Mouse (Mus musculus) hindbrain, embryonic 14.5 days (tissue): ENCODE measurements at regions not wholly inside any gene's neighbourhood (a gene's known extent, or its start where the extent isn't known, plus 50 kb on each side); places are given as distances from the start of the nearest gene placed in this dataset.
"Not testable (repeated sequence)": the region's sequence is repeated elsewhere in the genome, so short reads cannot be mapped to it uniquely, and the experiment has no call there.

Source experiments
- ATAC-seq: fragments of 200-750 bp; cut with Nextera tagmentation; 2 replicates; pipeline ENCODE4 v1.8.0; 2017; ENCODE audit warnings: moderate number of reproducible peaks, mild to moderate bottlenecking, moderate TSS enrichment, moderate library complexity; ENCODE audit not compliant: low FRiP score
- DNase-seq: peaks from one replicate; pipeline ENCODE4 v3.0.0-alpha.2; 2015; ENCODE audit warnings: low spot score
- H3K27ac ChIP-seq: fragments of 300-500 bp; sonication (generic); 2 replicates; pipeline ENCODE4 v1.5.1; 2014; ENCODE audit warnings: mild to moderate bottlenecking, moderate library complexity
- H3K27me3 ChIP-seq: fragments of 300-500 bp; sonication (generic); 2 replicates; pipeline ENCODE4 v1.6.1; 2014; ENCODE audit warnings: mild to moderate bottlenecking, low read length, mixed read lengths; ENCODE audit not compliant: control insufficient read depth, insufficient read depth
- H3K36me3 ChIP-seq: fragments of 300-500 bp; sonication (generic); replicated peaks from 2 replicates; pipeline ENCODE4 v1.6.1; 2014; ENCODE audit not compliant: control insufficient read depth, insufficient read depth
- H3K4me1 ChIP-seq: fragments of 300-500 bp; sonication (generic); replicated peaks from 2 replicates; pipeline ENCODE4 v1.6.1; 2014; ENCODE audit warnings: antibody characterized with exemption, low read length, mixed read lengths; ENCODE audit not compliant: control insufficient read depth, insufficient read depth
- H3K4me2 ChIP-seq: fragments of 300-500 bp; sonication (generic); replicated peaks from 2 replicates; pipeline ENCODE4 v1.6.1; 2014; ENCODE audit warnings: mild to moderate bottlenecking, moderate library complexity
- H3K4me3 ChIP-seq: fragments of 300-500 bp; sonication (generic); replicated peaks from 2 replicates; pipeline ENCODE4 v1.5.1; 2014; ENCODE audit warnings: mild to moderate bottlenecking, low read length
- H3K9ac ChIP-seq: fragments of 300-500 bp; sonication (generic); 2 replicates; pipeline ENCODE4 v1.6.1; 2014
- H3K9me3 ChIP-seq: fragments of 300-500 bp; sonication (generic); 2 replicates; pipeline ENCODE4 v1.6.1; 2016; ENCODE audit warnings: low read length; ENCODE audit not compliant: control insufficient read depth
- WGBS: fragments of 180-500 bp; shearing (Covaris S2); extraction: QIAGEN DNeasy Blood & Tissue Kit; methylation state at CpG from one replicate; pipeline ENCODE4 v1.1.7; 2014; 5-methylcytosine and 5-hydroxymethylcytosine counted together

DNA sequence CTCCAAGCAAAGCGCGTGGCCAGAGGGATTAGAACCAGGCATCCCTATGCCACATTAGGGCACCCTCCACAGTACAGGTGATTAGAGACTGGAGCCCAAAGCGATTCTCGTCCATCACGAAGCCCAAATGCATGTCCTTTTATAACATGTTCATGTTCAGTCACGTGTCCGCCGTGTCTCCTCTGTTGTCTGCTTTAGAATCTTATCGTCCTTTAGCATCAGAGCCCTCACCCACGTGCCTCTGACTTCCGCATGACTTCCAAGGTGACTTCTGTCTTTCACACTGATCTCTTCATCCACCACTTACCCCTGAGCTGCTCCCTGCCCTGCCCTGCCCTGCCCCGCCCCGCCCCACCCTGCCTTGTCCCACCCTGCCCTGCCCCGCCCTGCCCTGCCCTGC lies 125.3 kb downstream of the Katnal1 start:
- H3K36me3 ChIP-seq: no peaks in the 10 kb centered on the region
- no peaks in the 10 kb centered on the region for H3K9me3 ChIP-seq
- no peak overlapping the region for H3K9ac ChIP-seq
- no peak overlapping the region for H3K27ac ChIP-seq
- no peak for ATAC-seq
- no peak for DNase-seq
- 0 out of 2 replicates have a peak, but pooled peaks cover 4% of the 10 kb centered on the region for H3K4me1 ChIP-seq
- H3K27me3 ChIP-seq: no peaks in the 10 kb centered on the region
- WGBS: 85% methylated on average over 12 of the region's 14 CpGs
- no peak overlapping the region for H3K4me3 ChIP-seq
- no peak overlapping the region for H3K4me2 ChIP-seq

DNA sequence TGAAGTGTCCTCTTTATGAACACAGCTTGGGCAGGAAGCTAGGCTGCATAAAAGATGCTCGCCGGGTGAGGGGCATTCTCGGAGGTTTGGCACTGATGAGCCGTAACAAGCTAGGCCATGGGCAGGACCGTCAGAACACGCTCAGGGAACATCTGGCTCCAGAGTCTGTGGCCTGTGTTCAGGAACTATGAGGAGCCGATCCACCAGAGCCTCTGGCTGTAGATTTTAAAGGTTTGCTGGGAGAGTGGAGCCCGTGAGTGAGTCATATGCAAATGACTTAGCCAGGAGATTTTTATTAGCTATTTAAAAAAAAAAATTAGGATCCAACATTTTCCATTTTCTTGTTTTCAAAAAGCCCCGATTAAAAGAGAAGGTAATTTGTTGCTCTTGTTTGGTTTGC lies 126.4 kb downstream of the Katnal1 start:
- Histone ChIP-seq H3K9ac (no peak overlapping the region), H3K36me3 (no peaks in the 10 kb centered on the region), H3K4me3 (no peak overlapping the region), H3K4me1 (0 out of 2 replicates have a peak, but pooled peaks cover 11% of the 10 kb centered on the region), H3K4me2 (no peak overlapping the region), H3K27ac (no peak overlapping the region), H3K27me3 (no peaks in the 10 kb centered on the region), H3K9me3 (no peaks in the 10 kb centered on the region)
- WGBS: 51% methylated on average over 9 of the region's 9 CpGs
- no peak for ATAC-seq
- no peak for DNase-seq

DNA sequence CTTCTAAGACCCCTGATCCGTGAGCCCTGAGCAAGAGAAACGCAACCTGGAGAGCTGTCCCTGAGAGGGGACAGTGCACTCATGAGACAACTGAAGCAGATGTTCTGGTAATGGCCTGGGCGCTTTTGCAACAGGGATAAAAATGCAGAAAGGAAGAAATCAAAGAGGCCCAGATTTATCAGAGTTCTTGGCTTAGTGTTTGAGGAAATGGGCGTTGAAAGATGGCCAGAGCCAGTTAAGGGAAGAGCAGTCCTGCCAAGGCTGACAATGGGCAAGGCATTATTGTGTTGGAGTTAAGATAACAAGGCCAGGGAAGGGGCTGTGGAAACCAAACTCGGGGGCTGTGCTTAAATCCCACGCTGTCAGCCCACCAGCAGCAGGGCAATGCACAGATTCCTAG lies 130.6 kb downstream of the Katnal1 start:
- Histone ChIP-seq H3K9ac (no peak overlapping the region), H3K36me3 (no peaks in the 10 kb centered on the region), H3K4me1 (0 out of 2 replicates have a peak, but pooled peaks cover 11% of the 10 kb centered on the region), H3K27me3 (no peaks in the 10 kb centered on the region), H3K27ac (no peak overlapping the region), H3K4me3 (no peak overlapping the region), H3K4me2 (no peak overlapping the region), H3K9me3 (no peaks in the 10 kb centered on the region)
- ATAC-seq (no peak), DNase-seq (no peak)
- WGBS: 77% methylated on average over 6 of the region's 6 CpGs

GRCm38 (mm10) chr5:148796072-148796471 lies 133.0 kb downstream of the Katnal1 start:
- Histone ChIP-seq H3K9me3 (no peaks in the 10 kb centered on the region), H3K27me3 (no peaks in the 10 kb centered on the region), H3K4me2 (no peak overlapping the region), H3K4me3 (no peak overlapping the region), H3K27ac (no peak overlapping the region), H3K36me3 (no peaks in the 10 kb centered on the region), H3K9ac (no peak overlapping the region), H3K4me1 (peaks cover 12% of the 10 kb centered on the region; the same call in 1 of the 2 replicates)
- WGBS: 46% methylated on average over 4 of the region's 4 CpGs
- ATAC-seq (no peak), DNase-seq (no peak)

GRCm38 (mm10) chr5:148794465-148794864 lies 134.7 kb downstream of the Katnal1 start:
- Histone ChIP-seq H3K4me3 (no peak overlapping the region), H3K4me1 (peaks cover 12% of the 10 kb centered on the region; the same call in 1 of the 2 replicates), H3K36me3 (no peaks in the 10 kb centered on the region), H3K9me3 (no peaks in the 10 kb centered on the region), H3K9ac (no peak overlapping the region), H3K27me3 (no peaks in the 10 kb centered on the region), H3K4me2 (no peak overlapping the region), H3K27ac (no peak overlapping the region)
- WGBS: 38% methylated on average over 15 of the region's 15 CpGs
- peak; percentile 67 for DNase-seq
- ATAC-seq: no peak

DNA sequence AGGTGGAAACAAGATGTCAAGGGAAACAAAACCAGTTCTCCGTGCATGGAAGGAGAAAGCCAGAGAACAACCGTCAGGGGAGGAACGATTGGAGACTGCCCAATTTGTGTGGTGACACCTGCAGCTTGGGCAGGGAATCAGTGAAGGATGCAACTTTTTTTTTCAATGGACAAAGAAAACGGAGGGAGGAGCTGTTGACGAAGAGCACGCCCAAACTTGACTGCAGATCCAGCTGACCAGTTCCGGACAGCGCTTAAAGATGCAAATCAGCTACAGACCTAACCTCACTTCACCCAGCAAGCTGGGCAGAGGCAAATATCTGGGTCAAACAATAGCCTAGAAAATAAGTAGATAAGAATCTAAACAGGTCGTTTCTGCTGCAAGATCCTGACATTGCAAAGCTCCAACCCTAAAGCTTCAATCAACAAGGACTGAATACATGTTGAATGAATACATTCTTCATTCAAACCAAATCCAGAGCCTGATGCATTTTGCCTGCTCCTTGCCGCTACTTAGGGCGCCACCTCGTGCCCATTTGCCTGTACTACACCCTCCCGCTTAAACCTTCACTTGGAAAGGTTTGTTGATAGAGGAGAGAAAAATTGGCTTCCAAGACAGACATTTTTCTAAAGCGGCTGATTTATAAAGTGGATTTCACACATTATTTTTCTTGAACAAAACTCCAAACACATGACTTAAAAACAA lies 136.2 kb downstream of the Katnal1 start:
- ATAC-seq: no peak
- 8% methylated on average over 14 of the region's 14 CpGs for WGBS
- Histone ChIP-seq H3K4me3 (no peak overlapping the region), H3K9me3 (no peaks in the 10 kb centered on the region), H3K4me1 (peaks cover 8% of the 10 kb centered on the region; the same call in 1 of the 2 replicates), H3K27me3 (no peaks in the 10 kb centered on the region), H3K9ac (no peak overlapping the region), H3K36me3 (no peaks in the 10 kb centered on the region), H3K27ac (no peak overlapping the region), H3K4me2 (peak overlapping the region; percentile 26; the same call in 1 of the 2 replicates)
- DNase-seq: peak; percentile 95

GRCm38 (mm10) chr5:148791651-148792050 lies 137.5 kb downstream of the Katnal1 start:
- H3K27ac ChIP-seq: no peak overlapping the region
- peaks cover 13% of the 10 kb centered on the region for H3K4me1 ChIP-seq
- no peaks in the 10 kb centered on the region for H3K9me3 ChIP-seq
- H3K27me3 ChIP-seq: no peaks in the 10 kb centered on the region
- no peak overlapping the region for H3K4me3 ChIP-seq
- no peak overlapping the region for H3K4me2 ChIP-seq
- WGBS: 87% methylated on average over 6 of the region's 6 CpGs
- no peak overlapping the region for H3K9ac ChIP-seq
- no peaks in the 10 kb centered on the region for H3K36me3 ChIP-seq
- ATAC-seq (no peak), DNase-seq (no peak)

DNA sequence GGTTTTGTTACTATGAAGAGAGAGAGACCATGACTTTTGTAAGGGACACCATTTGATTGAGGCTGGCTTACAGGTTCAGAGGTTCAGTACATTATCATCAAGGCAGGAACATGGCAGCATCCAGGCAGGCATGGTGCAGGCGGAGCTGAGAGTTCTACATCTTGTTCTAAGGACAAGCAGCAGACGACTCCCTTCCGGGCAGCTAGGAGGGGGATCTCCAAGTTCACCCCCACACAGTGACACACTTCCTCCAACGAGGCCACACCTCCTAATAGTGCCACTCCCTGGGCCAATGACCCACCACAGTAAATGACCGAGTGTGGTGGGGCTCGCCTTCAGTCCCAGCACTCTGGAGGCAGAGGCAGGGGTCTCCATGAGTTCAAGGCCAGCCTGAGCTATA lies 138.8 kb downstream of the Katnal1 start:
- not testable (repeated sequence) for H3K4me3 ChIP-seq, H3K27me3 ChIP-seq, ATAC-seq, H3K4me2 ChIP-seq, H3K27ac ChIP-seq, H3K9me3 ChIP-seq, H3K9ac ChIP-seq, H3K36me3 ChIP-seq, DNase-seq
- 84% methylated on average over 6 of the region's 6 CpGs for WGBS
- peaks cover 13% of the 10 kb centered on the region for H3K4me1 ChIP-seq

GRCm38 (mm10) chr5:148789823-148790222 lies 139.3 kb downstream of the Katnal1 start:
- Histone ChIP-seq H3K9me3 (no peaks in the 10 kb centered on the region), H3K4me1 (peaks cover 13% of the 10 kb centered on the region), H3K4me3 (no peak overlapping the region), H3K27me3 (no peaks in the 10 kb centered on the region), H3K4me2 (no peak overlapping the region), H3K27ac (no peak overlapping the region), H3K36me3 (no peaks in the 10 kb centered on the region), H3K9ac (no peak overlapping the region)
- DNase-seq: no peak
- 77% methylated on average over 5 of the region's 5 CpGs for WGBS
- ATAC-seq: no peak
